Mouse (Mus musculus) kidney, adult 18-20 months (tissue): ENCODE data around the gene Zfp719.
A peak's percentile ranks its signal among the peaks of the same experiment; 100 is the strongest.

Experiments used
- DNase-seq: peaks from one replicate; pipeline ENCODE4 v3.0.0; 2021

The Zfp719 gene

GRCm38 (mm10) chr7:43579440-43580171 lies at the start of gene Zfp719:
TSS of gene Zfp719 (plus strand) at chr7:43579610.
- peak; percentile 87 for DNase-seq

- no peak for DNase-seq
Observed at GRCm38 (mm10) chr7:43530216-43530785, 49.1 kb upstream of the Zfp719 start.

GRCm38 (mm10) chr7:43532936-43533505 lies 46.4 kb upstream of the Zfp719 start:
- no peak for DNase-seq

GRCm38 (mm10) chr7:43538524-43538923 lies 40.9 kb upstream of the Zfp719 start:
- DNase-seq, result no peak

GRCm38 (mm10) chr7:43544225-43544977 lies 35.0 kb upstream of the Zfp719 start, which contains the start of gene Cd33:
TSS of gene Cd33 (minus strand) at chr7:43544428.
- no peak for DNase-seq

GRCm38 (mm10) chr7:43545656-43546545 lies 33.5 kb upstream of the Zfp719 start:
- no peak for DNase-seq

GRCm38 (mm10) chr7:43547666-43548065 lies 31.7 kb upstream of the Zfp719 start:
- DNase-seq, result no peak

GRCm38 (mm10) chr7:43548206-43548605 lies 31.2 kb upstream of the Zfp719 start:
- DNase-seq, result no peak

GRCm38 (mm10) chr7:43553153-43553552 lies 26.3 kb upstream of the Zfp719 start:
- DNase-seq, result no peak

- DNase-seq, result no peak
Observed at GRCm38 (mm10) chr7:43554550-43554949, 24.9 kb upstream of the Zfp719 start.

- DNase-seq, result no peak
Observed at GRCm38 (mm10) chr7:43555351-43555750, 24.1 kb upstream of the Zfp719 start.

- no peak for DNase-seq
Observed at GRCm38 (mm10) chr7:43556901-43557300, 22.5 kb upstream of the Zfp719 start.

- DNase-seq, result peak; percentile 83
Observed at GRCm38 (mm10) chr7:43562006-43562633, 17.3 kb upstream of the Zfp719 start, which contains the start of gene Zfp658. TSS of gene Zfp658 (plus strand) at chr7:43562256.

- no peak for DNase-seq
Observed at GRCm38 (mm10) chr7:43562651-43563070, 16.7 kb upstream of the Zfp719 start.

GRCm38 (mm10) chr7:43563300-43563699 lies 16.1 kb upstream of the Zfp719 start:
- DNase-seq, result no peak

- no peak for DNase-seq
Observed at GRCm38 (mm10) chr7:43571216-43571615, 8.2 kb upstream of the Zfp719 start.

- DNase-seq, result no peak
Observed at GRCm38 (mm10) chr7:43580526-43580925, 1.1 kb downstream of the Zfp719 start.

- DNase-seq, result no peak
Observed at GRCm38 (mm10) chr7:43584790-43585189, 5.4 kb downstream of the Zfp719 start.

GRCm38 (mm10) chr7:43601884-43602283 lies 22.5 kb downstream of the Zfp719 start:
- DNase-seq, result no peak

- DNase-seq, result peak; percentile 36
Observed at GRCm38 (mm10) chr7:43606896-43607742, 27.7 kb downstream of the Zfp719 start, which contains the start of gene Zfp819. TSS of gene Zfp819 (plus strand) at chr7:43607169.
